Mouse (Mus musculus): ENCODE measurements at regions not wholly inside any gene's neighbourhood (a gene's known extent, or its start where the extent isn't known, plus 50 kb on each side); places are given as distances from the start of the nearest gene placed in this dataset.

DNA sequence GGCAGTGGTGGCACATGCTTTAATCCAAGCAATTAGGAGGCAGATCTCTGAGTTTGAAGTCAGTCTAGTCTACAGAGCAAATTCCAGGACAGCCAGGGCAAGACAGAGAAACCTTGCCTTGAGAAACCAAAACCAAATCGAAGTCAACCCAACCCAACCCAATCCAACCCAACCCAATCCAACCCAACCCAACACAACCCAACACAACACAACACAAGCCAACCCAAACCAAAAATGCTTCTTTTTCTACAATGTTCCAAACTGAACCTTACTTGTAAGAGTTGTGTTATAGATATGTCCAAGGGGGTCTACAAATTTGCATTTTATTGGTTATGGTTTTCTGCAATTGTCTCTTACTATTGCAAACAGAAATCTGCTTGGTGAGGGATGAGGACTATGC is 52.8 kb upstream of the Chodl start:
- DNase-seq (ENCODE audit: low spot score in 2 of 2): no peak

DNA sequence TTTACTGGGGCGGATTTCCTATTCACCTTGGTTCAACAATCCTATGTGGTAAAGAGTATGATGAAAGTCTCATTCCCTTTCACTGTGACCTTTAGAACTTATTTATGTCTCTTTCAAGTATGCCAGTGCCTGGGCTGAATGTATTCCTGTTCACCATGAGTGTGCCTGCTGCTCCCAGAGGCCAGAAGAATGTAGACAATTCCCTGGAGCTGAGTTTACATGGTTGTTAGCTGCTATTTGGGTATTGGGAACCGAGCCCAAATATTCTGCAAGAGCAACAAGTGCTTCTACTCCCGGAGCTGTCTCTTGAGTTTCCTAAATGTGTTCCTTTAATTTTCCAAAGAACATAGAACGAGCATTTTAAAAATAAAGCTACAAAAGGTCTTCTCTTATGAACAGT is 71.7 kb upstream of the Chodl start:
- DNase-seq (ENCODE audit: low spot score in 2 of 2): no peak

DNA sequence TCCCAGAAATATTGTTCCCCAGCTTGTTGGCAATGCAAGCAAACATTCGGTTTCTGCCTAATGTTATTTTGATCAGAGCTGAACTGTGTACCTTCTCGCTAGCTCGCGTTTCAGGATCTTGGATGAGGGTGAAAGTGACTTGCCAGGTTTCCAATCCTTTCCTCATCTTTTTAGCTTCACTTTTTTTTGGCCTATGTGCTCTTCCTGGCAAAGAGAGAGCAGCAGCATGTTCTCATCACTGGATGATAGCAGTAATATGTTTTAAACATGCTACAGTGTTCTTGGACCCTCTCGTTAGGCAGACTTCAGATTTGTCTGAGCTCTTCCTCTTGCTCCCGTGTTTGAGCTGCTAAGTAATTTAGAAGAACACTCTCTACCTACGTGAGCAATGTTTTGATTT is 99.8 kb upstream of the Chodl start:
- DNase-seq (ENCODE audit: low spot score in 2 of 2): no peak

DNA sequence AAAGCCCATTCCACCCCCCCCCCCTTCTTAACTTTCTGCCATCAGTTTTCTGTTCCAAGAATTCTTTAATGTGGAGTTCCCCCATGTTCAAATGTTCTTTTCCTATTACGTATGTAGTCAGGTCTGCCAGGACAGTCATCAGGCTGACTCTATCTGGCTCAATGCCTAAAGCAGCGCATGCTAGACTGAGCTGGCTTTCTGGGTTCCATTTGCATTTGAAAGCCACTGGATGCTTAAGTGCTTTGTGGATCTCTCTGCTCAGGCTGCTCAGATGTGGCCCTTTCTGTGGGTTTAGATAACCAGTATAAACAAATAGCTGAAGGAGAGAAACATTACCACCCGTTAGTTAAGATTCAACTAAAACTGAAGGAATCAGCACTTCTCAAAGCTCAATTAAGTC is 103.0 kb upstream of the Chodl start:
- no peak for DNase-seq (ENCODE audit: low spot score in 2 of 2)

- no peak for DNase-seq (ENCODE audit: low spot score in 2 of 2)
These were observed 140.7 kb upstream of the Chodl start for GRCm38 (mm10) chr16:78790064-78790463.

DNA sequence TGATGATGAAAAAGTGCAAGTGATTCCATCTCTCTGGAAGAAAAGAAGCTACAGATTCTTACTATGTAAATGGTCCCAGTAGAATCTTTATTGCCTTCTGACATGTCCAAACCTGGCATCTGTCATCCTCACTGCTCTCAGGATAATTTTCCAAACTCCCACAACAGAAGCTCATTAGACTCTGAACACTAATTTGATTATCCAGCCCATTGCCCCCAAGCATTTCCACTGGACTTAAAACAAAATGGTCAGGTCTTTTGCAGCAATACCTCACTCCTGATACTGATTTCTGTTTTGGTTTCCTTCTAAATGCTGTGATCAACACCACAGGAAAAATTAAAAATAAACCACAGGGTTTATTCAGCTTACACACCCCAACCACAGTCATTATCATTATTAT is 171.5 kb upstream of the Chodl start:
- no peak for DNase-seq (ENCODE audit: low spot score in 2 of 2)

- no peak for DNase-seq (ENCODE audit: low spot score in 2 of 2)
These were observed 161.4 kb upstream of the D16Ertd472e start for GRCm38 (mm10) chr16:78737902-78738301.

DNA sequence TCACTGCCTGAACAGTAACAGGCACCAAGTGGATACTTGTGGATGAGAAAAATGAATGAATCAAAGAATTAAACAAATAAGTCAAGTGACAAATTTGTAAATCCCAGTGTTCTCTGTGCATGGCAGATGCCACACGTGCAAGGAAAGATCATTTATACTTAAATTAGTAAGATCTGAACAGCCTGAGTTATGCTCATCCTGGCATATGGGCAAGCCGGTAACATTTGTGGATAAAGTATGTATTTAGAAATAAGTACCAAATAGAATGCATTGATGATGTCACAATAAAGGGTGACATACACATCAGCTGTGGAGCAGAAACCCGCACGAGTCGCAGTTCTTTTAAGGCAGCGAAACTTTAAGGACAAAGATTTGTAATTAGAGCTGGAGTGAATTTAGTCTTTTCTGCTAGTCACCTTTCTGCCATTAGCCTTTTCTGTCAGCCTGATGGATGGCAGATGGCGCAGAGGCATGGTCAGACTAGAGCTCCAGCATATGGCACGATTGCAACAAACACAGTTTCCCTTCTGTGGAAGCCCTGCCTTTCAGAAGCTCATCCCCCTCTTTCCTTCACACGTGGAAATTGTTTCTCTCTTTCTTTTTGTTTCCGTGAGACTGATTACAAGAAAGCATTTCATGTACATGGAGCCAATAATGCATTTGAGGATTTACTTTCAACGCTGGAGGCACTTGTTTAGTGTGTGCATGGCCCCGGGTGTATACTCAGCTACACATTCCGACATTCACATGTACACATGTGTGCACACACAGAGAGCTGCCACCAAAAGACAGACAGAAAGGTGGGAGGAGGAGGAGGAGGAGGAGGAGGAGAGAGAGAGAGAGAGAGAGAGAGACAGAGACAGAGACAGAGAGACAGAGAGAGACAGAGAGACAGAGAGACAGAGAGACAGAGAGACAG is 154.3 kb upstream of the D16Ertd472e start:
- DNase-seq (ENCODE audit: low spot score in 2 of 2): no peak

DNA sequence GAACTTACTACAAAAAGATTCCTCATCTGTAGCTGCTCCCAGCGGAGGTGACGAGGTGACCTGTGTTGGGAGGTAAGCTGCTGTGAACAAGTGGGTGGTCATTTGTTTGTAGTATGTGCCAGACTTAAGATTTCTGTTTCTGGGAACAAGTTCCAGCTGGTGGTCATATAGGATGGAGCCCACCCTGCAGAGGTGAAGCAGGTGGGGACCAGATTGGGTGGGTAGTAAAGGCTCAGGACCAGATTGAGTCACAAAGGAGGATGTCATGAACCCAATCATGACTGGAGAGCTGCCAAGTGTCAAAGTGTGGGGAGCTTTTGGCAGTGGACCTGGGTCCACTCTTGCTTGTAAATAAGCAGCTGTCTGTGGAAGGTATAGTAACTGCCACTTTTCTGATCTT is 149.0 kb upstream of the D16Ertd472e start:
- no peak for DNase-seq (ENCODE audit: low spot score in 2 of 2)

DNA sequence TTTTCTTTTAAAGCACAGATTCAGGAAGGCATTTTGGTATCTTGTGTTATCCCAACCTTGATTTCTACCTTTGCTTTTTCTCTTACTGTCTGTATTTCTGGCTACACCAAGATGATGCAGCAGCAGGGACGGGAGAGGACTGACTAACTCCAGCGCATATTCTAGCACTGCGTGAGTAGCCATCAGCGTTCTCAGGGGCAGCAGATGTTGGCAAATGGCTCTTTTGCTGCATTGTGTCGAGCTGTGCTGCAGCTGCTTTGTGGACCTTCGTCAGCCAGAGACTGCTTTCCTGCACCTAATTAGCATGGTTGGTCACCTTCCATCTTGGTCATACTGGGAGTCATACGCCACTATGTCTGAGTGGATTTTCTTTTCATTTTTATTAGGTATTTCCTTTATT is 133.4 kb upstream of the D16Ertd472e start:
- DNase-seq (ENCODE audit: low spot score in 2 of 2): no peak

GRCm38 (mm10) chr16:78707566-78707965 is 131.1 kb upstream of the D16Ertd472e start:
- DNase-seq (ENCODE audit: low spot score in 2 of 2): no peak

DNA sequence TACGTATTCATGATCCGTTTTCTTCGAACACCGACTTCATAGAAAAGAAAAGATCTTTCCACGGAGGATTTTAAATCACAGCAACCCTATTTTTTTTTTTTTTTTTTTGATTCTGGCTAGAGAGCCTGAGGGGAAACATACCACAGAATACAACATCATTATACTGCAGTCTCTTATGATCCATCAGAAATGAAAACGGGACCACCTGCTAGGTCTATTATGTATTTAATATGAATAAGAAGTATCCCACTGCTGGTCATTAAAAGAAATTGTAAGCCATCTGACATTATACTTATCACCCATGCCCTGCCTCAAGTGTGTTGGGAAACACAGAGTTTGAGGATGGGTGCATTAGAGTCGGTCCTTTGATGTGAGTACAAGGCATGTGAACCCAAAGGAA is 130.7 kb upstream of the D16Ertd472e start:
- no peak for DNase-seq (ENCODE audit: low spot score in 2 of 2)

GRCm38 (mm10) chr16:78697514-78698209 is 121.2 kb upstream of the D16Ertd472e start:
- no peak for DNase-seq (ENCODE audit: low spot score in 2 of 2)

DNA sequence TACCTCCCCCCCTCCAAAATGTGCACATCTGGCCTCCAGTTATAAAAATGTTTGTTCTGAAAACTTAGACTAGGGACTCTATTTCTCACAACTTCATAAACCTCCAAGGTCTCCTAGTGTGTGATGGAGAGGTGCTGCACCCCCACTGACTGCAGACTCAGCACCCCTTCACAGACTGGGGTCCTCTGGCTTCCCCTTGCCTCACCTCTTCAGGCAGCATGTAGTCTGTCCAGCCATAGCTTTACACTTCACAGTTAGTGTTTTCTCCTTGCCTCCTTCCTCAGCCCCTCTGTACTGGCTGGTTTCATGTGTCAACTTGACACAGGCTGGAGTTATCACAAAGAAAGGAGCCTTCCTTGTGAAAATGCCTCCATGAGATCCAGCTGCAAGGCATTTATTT is 111.7 kb upstream of the D16Ertd472e start:
- no peak for DNase-seq (ENCODE audit: low spot score in 2 of 2)

DNA sequence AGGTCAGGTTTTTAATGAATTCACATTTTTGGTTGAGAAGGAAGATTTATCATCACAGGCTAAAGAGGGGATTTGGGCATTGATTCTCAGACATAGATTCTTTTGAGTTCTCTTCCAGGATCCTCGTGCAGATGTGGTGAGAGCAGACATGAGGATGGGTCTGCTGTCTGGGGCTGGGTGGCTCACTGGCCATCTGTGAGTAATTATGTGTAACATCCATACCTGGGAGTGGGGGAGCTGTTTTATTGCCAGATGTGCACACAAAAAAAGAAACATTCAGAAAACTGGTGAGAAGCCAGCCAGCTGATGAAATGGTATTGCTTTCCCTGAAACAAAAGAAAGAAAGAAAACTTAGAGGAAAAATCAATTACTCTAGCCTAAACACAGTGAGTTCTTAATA is 108.7 kb upstream of the D16Ertd472e start:
- DNase-seq (ENCODE audit: low spot score in 2 of 2): no peak

GRCm38 (mm10) chr16:78684031-78684430 is 107.5 kb upstream of the D16Ertd472e start:
- DNase-seq (ENCODE audit: low spot score in 2 of 2): no peak

GRCm38 (mm10) chr16:78661126-78661525 is 84.6 kb upstream of the D16Ertd472e start:
- no peak for DNase-seq (ENCODE audit: low spot score in 2 of 2)

DNA sequence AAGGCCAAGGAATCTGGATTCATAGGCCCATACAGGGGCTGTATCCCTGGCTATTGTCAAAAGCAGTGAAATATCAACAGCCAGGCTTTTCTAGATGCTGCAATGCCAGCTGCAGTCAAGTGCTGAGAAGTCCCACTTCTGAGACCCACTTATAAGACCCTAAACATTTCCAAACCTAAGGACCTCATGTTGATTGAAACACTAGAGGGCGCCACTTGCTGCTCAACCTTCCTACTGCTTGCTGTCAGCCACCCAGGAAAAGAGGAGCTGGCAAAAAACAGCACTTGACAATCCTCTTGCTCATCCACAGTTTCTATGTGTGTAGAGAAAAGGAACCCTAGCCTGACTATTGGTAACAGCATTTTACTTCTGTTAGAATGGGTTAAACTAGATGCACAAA is 68.2 kb upstream of the D16Ertd472e start:
- DNase-seq (ENCODE audit: low spot score in 2 of 2): no peak

GRCm38 (mm10) chr16:78641717-78642116 is 65.2 kb upstream of the D16Ertd472e start:
- no peak for DNase-seq (ENCODE audit: low spot score in 2 of 2)

GRCm38 (mm10) chr16:78641205-78641604 is 64.7 kb upstream of the D16Ertd472e start:
- no peak for DNase-seq (ENCODE audit: low spot score in 2 of 2)

- DNase-seq (ENCODE audit: low spot score in 2 of 2): no peak
These were observed 60.9 kb upstream of the D16Ertd472e start for GRCm38 (mm10) chr16:78637452-78637851.

GRCm38 (mm10) chr16:78637015-78637414 is 60.5 kb upstream of the D16Ertd472e start:
- DNase-seq (ENCODE audit: low spot score in 2 of 2): no peak

GRCm38 (mm10) chr16:78635774-78636173 is 59.3 kb upstream of the D16Ertd472e start:
- DNase-seq (ENCODE audit: low spot score in 2 of 2): no peak

Measured in natural killer cell, adult 2 months (primary cell).